Mouse (Mus musculus) kidney, adult 2 months (tissue): Measurements from ENCODE around the gene Amacr. TPM values are rescaled to one million over a fixed set of nuclear protein-coding genes. Genes with fewer than 3 reads are reported as not detected.
A peak's percentile ranks its signal among the peaks of the same experiment; 100 is the strongest.
"Not testable (repeated sequence)": the region's sequence is repeated elsewhere in the genome, so short reads cannot be mapped to it uniquely, and the experiment has no call there.

Experiments used
- DNase-seq: peaks from one replicate; pipeline ENCODE4 v3.0.0; 2021
- H3K27ac ChIP-seq: fragments of 200-500 bp; 2 replicates; pipeline ENCODE4 v1.5.1; 2012; ENCODE audit warnings: low read depth, low read length, control low read depth, inconsistent platforms; ENCODE audit not compliant: insufficient read depth
- H3K27me3 ChIP-seq: fragments of 200-500 bp; replicated peaks from 2 replicates; pipeline ENCODE4 v1.6.1; 2012; ENCODE audit warnings: mild to moderate bottlenecking, moderate library complexity, low read length, inconsistent platforms; ENCODE audit not compliant: control insufficient read depth, insufficient read depth
- H3K36me3 ChIP-seq: fragments of 200-500 bp; 2 replicates; pipeline ENCODE4 v1.6.1; 2012; ENCODE audit warnings: mild to moderate bottlenecking, moderate library complexity, low read length, inconsistent platforms; ENCODE audit not compliant: control insufficient read depth, insufficient read depth
- H3K4me1 ChIP-seq: fragments of 200-500 bp; 2 replicates; pipeline ENCODE4 v1.6.1; 2011; ENCODE audit warnings: low read length; ENCODE audit not compliant: control insufficient read depth, insufficient read depth
- H3K4me3 ChIP-seq: fragments of 200-500 bp; 2 replicates; pipeline ENCODE4 v1.5.1; 2011; ENCODE audit warnings: mild to moderate bottlenecking, low read depth, low read length, control low read depth; ENCODE audit not compliant: insufficient read depth
- CTCF ChIP-seq: fragments of 200-500 bp; conservative IDR thresholded peaks from 2 replicates; pipeline ENCODE4 v1.5.1; 2011; ENCODE audit warnings: low read depth, mild to moderate bottlenecking, control low read depth, low read length, moderate library complexity, mixed read lengths; ENCODE audit not compliant: insufficient read depth, insufficient read length
- POLR2A ChIP-seq: fragments of 200-500 bp; IDR thresholded peaks from one replicate; pipeline ENCODE4 v1.6.1; 2011; ENCODE audit warnings: low read depth, low read length, control low read depth
- WGBS: fragments of 180-500 bp; shearing (Covaris S2); methylation state at CpG from one replicate; pipeline ENCODE4 v1.1.7; 2018; 5-methylcytosine and 5-hydroxymethylcytosine counted together
- polyA plus RNA-seq: library from polyadenylated mRNA; depleted of rRNA; stranded (reverse); fragments of >200 nt; gene quantifications from 2 replicates; pipeline ENCODE4 v1.2.3, GENCODE M21; 2012

Amacr gene
- polyA plus RNA-seq, 1 experiment, result 71.9 TPM

DNA sequence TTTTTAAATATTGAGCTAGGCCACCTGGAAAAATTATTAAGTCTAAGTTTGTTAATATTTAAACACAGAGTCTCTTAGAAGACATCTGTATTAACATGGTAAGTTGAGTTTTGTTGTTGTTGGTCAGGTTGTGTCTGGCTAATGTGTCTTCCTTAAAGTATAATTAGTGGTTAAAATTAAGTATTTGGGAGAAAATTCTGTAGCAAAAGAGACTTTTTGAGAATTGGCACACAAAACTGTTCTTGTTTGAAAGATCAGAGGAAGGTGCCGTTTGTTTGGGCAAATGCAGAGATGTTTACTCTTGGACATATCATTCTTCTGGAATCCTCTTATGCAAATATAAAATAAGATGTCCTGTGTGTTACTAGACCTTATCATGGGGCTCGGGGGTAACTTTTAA is 19.0 kb upstream of the Amacr start:
- Histone ChIP-seq H3K27ac (no peak overlapping the region; the same call in 1 of the 2 replicates), H3K4me3 (no peak overlapping the region), H3K27me3 (no peaks in the 10 kb centered on the region), H3K36me3 (0 out of 2 replicates have a peak, but pooled peaks cover 1% of the 10 kb centered on the region), H3K4me1 (peaks cover 15% of the 10 kb centered on the region; the same call in 1 of the 2 replicates)
- WGBS, result 63% methylated on average over 2 of the region's 2 CpGs
- DNase-seq, result peak; percentile 49
- no peak for TF ChIP-seq CTCF
- TF ChIP-seq POLR2A, result no peak

DNA sequence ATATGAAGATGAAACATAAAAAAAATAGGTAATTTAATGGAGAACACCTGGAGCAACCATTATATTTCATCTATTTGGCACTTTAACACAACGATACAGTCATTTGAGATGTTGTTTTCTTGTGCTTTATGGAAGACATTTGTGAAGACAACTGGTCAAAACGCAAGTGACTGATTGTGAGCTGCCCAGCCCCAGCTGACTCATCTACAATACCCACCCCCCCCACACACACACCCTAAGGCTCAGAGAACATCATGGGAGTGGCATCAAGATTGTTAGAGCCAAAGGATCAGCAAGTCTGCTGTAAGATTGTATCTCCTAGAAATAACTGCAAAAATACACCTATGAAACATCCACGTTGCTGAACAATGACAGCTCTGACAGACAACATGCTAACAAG is 12.1 kb upstream of the Amacr start:
- DNase-seq, result no peak
- Histone ChIP-seq H3K27me3 (no peaks in the 10 kb centered on the region), H3K27ac (no peak overlapping the region), H3K4me1 (no peaks in the 10 kb centered on the region; the same call in 1 of the 2 replicates), H3K4me3 (no peak overlapping the region), H3K36me3 (no peaks in the 10 kb centered on the region)
- 74% methylated on average over 3 of the region's 3 CpGs for WGBS
- TF ChIP-seq CTCF, result no peak
- no peak for TF ChIP-seq POLR2A

DNA sequence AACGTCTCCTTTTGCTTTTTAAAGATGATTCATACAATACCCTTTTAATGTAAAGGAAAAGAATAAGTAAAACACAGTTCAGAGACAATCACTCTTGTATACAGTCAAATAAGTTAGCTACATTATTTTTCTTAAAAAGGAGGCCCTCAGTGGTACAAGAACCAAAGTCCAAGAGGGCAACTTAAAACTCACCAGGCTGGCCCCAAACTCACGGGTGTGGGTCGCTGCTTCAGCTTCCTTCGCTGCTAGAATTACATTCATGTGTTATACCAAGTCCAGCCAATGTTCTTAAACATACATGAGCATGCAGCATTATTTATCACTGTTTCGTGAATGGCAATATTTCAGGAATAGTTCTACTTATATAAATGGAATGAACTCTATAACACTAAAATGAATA is 10.8 kb upstream of the Amacr start:
- no peaks in the 10 kb centered on the region for H3K36me3 ChIP-seq
- WGBS, result 66% methylated on average over 5 of the region's 5 CpGs
- no peak overlapping the region for H3K27ac ChIP-seq
- TF ChIP-seq CTCF, result no peak
- TF ChIP-seq POLR2A, result no peak
- peaks cover 2% of the 10 kb centered on the region; the same call in 1 of the 2 replicates for H3K4me1 ChIP-seq
- peak; percentile 74 for DNase-seq
- H3K4me3 ChIP-seq, result no peak overlapping the region
- H3K27me3 ChIP-seq, result no peaks in the 10 kb centered on the region

DNA sequence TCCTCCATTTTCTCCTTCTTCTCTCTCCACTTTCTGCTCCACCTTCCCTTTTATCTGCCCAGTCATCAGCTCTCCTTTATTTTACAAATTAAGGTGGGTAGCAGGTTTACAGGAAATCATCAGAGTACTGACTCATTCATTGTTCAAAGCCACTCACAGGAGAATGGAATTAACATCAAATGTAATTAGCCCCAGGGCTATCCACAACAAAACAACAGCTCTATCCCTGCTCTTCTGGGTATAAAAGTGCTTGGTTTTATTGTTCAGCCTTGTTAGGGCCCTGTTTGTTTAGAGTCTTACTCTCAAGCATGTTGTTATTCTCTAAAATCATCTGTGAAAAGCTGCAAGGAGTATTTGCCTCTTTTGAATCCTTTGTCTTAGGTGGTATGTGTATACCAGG is 4.4 kb upstream of the Amacr start:
- DNase-seq, result no peak
- Histone ChIP-seq H3K27ac (no peak overlapping the region), H3K4me1 (peaks cover 5% of the 10 kb centered on the region; the same call in 1 of the 2 replicates), H3K27me3 (no peaks in the 10 kb centered on the region), H3K36me3 (no peaks in the 10 kb centered on the region), H3K4me3 (no peak overlapping the region)
- TF ChIP-seq POLR2A (no peak), CTCF (no peak)

DNA sequence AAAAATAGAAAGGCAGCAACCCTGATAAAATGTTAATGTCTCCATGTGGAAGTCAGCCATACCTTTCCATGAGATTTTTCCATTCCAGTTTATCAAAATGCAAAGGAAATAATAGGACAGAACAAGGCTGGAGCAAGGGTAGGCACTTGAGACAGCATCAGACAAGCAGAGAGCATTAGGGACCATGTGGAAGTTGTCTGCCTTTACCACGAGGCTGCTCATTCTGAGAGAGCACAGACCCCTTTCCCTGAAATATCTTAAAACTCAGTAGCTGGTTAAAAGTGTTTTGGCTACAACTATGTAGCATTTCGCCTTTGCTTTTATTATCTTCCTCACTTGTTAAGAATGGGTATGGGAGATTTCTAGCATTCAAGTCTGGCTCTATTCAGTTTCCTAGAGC is 844 bp upstream of the Amacr start:
- no peaks in the 10 kb centered on the region; the same call in 1 of the 2 replicates for H3K36me3 ChIP-seq
- peak overlapping the region; percentile 54 for H3K27ac ChIP-seq
- no peak overlapping the region for H3K4me3 ChIP-seq
- no peak for DNase-seq
- H3K27me3 ChIP-seq, result no peaks in the 10 kb centered on the region
- no peak for TF ChIP-seq POLR2A
- no peak for TF ChIP-seq CTCF
- peaks cover 3% of the 10 kb centered on the region; the same call in 1 of the 2 replicates for H3K4me1 ChIP-seq
- WGBS, result 60% methylated on average over 2 of the region's 2 CpGs

DNA sequence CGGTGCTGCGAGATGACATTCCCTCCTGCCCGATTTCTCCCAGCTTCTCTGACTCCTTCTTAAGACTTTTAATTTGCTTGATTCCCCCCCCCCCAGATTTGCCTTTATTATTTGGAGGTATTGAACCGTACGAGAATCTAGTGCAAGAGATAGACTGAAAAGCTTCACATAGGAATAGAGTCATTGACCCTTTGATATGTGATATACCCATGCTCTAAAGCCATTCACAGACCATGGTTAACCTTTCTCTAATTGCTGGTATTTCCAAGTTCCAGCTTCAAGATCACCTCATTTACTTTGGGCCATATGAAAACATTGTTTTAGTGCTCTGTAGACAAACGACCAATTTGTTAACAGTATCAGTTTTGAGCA is 494 bp downstream of the Amacr start:
- WGBS, result 2% methylated on average over 6 of the region's 6 CpGs
- H3K27me3 ChIP-seq, result no peaks in the 10 kb centered on the region
- peaks cover 10% of the 10 kb centered on the region; the same call in 1 of the 2 replicates for H3K4me1 ChIP-seq
- TF ChIP-seq POLR2A, result no peak
- TF ChIP-seq CTCF, result no peak
- H3K36me3 ChIP-seq, result peaks cover 4% of the 10 kb centered on the region; the same call in 1 of the 2 replicates
- H3K27ac ChIP-seq, result peak overlapping the region; percentile 97
- no peak for DNase-seq
- H3K4me3 ChIP-seq, result peak overlapping the region; percentile 76

DNA sequence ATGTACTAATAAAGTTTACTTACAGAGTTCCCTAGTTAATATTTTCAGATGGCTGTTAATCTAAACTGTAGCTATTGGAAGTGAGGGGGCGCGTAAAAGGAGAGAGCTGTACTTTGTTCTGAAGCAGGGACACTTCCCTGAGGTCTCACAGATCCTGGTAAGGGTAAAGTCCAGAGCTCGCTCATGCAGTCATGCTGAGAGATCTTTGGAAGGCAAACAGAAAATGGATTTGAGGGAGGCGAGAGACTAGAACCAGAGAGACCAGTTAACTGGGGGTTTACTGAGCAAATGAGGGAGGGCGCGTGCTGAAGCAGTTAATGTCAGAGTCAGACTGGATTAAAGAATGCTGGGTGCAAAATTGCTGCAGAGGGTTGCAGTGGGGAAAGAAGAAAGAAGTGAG is 4.2 kb downstream of the Amacr start:
- 58% methylated on average over 6 of the region's 6 CpGs for WGBS
- H3K4me1 ChIP-seq, result peaks cover 9% of the 10 kb centered on the region; the same call in 1 of the 2 replicates
- TF ChIP-seq POLR2A (no peak), CTCF (no peak)
- H3K4me3 ChIP-seq, result peak overlapping the region; percentile 26
- H3K27ac ChIP-seq, result peak overlapping the region; percentile 97
- peak; percentile 88 for DNase-seq
- H3K36me3 ChIP-seq, result peaks cover 10% of the 10 kb centered on the region
- H3K27me3 ChIP-seq, result no peaks in the 10 kb centered on the region

DNA sequence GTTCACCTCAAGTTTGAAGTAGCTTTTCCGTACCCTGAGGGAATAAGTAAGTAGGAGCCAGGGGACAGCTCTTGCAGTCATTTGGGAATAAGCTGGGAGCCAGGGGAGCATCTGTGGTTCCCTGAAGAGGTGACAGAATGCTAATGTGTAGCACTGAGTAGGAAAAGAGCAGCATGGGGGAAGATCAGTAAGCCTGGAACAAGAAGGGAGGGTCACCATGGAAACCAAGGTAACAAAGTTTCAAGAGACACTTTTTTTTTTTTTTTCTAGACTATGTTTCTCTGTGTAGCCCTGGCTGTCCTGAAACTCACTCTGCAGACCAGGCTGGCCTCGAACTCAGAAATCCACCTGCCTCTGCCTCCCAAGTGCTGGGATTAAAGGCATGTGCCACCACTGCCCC is 4.9 kb downstream of the Amacr start:
- WGBS, result 63% methylated on average over 2 of the region's 2 CpGs
- H3K27me3 ChIP-seq, DNase-seq, H3K4me3 ChIP-seq, H3K4me1 ChIP-seq: not testable (repeated sequence)
- peak overlapping the region; percentile 97 for H3K27ac ChIP-seq
- H3K36me3 ChIP-seq, result peaks cover 10% of the 10 kb centered on the region
